Comparison of ENCODE assay signal across 8 mouse cellular contexts in the genomic region with DNA sequence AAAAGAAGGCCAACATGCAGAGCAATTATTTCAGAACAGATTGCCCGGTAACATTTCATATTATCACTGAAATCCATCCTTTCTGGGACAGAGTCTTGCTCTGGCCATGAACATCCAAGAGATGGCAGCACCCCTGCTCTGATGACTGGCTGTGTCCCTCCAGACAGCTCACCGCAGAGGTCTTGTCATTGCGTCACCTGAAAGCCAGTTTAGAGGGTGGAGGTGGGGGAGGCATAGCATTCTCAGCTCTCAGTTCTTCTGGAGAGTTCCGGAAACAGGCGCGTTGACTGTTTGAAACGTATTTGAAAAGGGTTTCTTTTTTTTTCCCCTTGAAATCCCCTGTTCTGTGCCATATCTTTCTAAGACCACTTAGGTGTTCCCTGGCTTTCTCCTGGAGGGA.
A peak's percentile ranks its signal among the peaks of the same experiment; 100 is the strongest.
DNase-seq lines count a peak whose midpoint lies in the region; ATAC-seq lines count a peak whose summit lies in the region.

No protein-coding gene starts in this region.

- ATAC-seq in monocyte, adult 5-6 weeks (replicated peaks; ENCODE audit: insufficient number of reproducible peaks, low FRiP score, low TSS enrichment, poor library complexity, severe bottlenecking): no peak

- no peak overlapping the region for H3K4me3 ChIP-seq in hindbrain, embryonic 10.5 days

- no peaks in the 10 kb centered on the region for H3K36me3 ChIP-seq in hindbrain, embryonic 10.5 days

- no peaks in the 10 kb centered on the region for H3K9me3 ChIP-seq in hindbrain, embryonic 10.5 days

- WGBS in hindbrain, embryonic 10.5 days: 38% methylated on average over 7 of the region's 7 CpGs

- H3K27me3 ChIP-seq in hindbrain, embryonic 10.5 days (ENCODE audit: insufficient read depth, poor library complexity, severe bottlenecking): no peaks in the 10 kb centered on the region

- peak; percentile 51 for DNase-seq in ZHBTc4 (ENCODE audit: low read depth, low spot score)
- DNase-seq in cerebellum, adult 9-10 months: peak; percentile 63
- DNase-seq in frontal cortex, adult 2 months (ENCODE audit: extremely low spot score in 1 of 2, low spot score in 1 of 2): peak; percentile 40 to 75
- peak; percentile 21 for DNase-seq in hindbrain, embryonic 10.5 days (ENCODE audit: low spot score)
- peak; percentile 53 for DNase-seq in layer of hippocampus, adult 9-11 months
- peak; percentile 55 for DNase-seq in lung, postnatal 14 days
- peak; percentile 62 to 65 for DNase-seq in right cerebral cortex, postnatal 10 days (ENCODE audit: low spot score in 2 of 2)

- no peaks in the 10 kb centered on the region for H3K4me1 ChIP-seq in hindbrain, embryonic 10.5 days (replicated peaks)

- H3K27ac ChIP-seq in hindbrain, embryonic 10.5 days: no peak overlapping the region
